Mouse (Mus musculus) megakaryocyte progenitor cell, adult 5-6 weeks (primary cell): Measurements from ENCODE around the gene Spint5. TPM values are rescaled to one million over a fixed set of nuclear protein-coding genes. Genes with fewer than 3 reads are reported as not detected.
"Not testable (repeated sequence)": the region's sequence is repeated elsewhere in the genome, so short reads cannot be mapped to it uniquely, and the experiment has no call there.

Experiments used
- ATAC-seq: replicated peaks from 2 replicates; pipeline ENCODE4 v1.8.0; 2016; ENCODE audit warnings: mild to moderate bottlenecking, moderate TSS enrichment, inconsistent platforms; ENCODE audit not compliant: poor library complexity
- total RNA-seq, 2 experiments: library from RNA; stranded (forward) in 1 of 2; stranded (reverse) in 1 of 2; fragments of 157-497, 149-512 nt in 1 of 2; fragments of 200-1000 nt in 1 of 2; gene quantifications; 2 replicates each; pipeline versions ENCODE4 v1.2.3 to v1.2.4; 2015 to 2017

The Spint5 gene
- total RNA-seq (2015) (not detected in 2 replicates), total RNA-seq (2017) (not detected in 2 replicates)

DNA sequence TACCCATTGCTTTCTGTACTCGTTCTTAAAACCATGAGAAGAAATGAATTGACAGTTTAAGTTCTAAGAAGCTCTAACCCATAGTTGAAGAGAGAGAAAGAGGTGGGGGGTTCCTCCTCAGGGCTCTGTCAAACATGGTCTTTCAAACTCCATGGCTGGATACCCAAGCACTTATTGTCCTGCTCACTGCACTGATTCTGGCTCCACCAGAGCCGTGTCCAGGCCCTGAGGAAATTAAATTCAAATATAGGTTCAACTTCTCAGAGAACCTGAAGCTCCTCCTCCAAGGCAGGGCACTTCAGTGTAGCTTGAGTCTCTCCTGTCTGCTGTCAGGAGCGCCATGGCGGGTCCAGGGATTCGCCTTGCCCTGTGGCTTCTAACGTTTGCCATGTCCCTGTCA is at the start of gene Spint5:
TSS of gene Spint5 (plus strand) at position 301 of the 400 bp plus-strand sequence.
- ATAC-seq = no peak

GRCm38 (mm10) chr2:164670261-164670660 is 44.8 kb upstream of the Spint5 start:
- ATAC-seq = no peak

GRCm38 (mm10) chr2:164670938-164671337 is 44.2 kb upstream of the Spint5 start:
- ATAC-seq = no peak

DNA sequence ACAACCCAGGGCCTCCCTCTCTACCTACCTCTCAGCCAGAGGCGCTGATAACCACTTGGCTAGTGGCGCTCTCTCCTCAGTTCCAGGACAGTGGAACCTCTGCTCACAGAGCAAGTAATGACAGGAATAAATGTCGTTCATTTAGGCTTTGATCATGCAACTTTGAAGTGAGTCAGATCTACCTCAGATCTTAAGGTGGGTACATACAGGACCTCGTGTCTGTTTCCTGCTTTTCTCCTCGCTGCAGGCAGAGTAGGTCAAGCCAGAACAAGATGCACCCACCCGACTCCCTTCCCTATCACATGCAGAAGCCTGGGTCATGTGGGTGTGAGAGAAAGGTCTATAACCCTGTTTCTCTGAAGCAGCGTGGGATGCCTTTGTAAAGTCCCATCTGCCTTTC is 41.1 kb upstream of the Spint5 start, which contains the start of gene Wfdc11:
TSS of gene Wfdc11 (minus strand) at position 101 of the 400 bp plus-strand sequence.
- ATAC-seq = no peak

DNA sequence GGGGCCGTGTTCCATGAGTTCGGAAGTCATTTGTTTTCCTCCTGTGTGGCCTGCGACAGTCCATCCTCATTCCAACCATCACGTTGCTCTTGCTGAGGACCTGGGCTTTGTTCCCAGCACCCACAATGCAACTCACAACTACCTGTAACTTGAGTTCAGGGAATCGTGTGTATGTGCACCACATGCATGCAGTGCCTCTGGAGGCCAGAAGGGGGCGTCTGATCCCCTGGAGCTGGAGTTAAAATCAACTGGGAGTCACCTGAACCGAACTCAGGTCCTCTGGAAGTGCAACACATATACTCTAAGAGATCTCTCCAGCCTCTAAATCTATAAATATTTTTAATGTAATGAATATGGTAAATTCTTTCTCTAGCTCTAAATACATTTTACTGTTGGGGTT is 39.0 kb upstream of the Spint5 start:
- ATAC-seq = no peak

DNA sequence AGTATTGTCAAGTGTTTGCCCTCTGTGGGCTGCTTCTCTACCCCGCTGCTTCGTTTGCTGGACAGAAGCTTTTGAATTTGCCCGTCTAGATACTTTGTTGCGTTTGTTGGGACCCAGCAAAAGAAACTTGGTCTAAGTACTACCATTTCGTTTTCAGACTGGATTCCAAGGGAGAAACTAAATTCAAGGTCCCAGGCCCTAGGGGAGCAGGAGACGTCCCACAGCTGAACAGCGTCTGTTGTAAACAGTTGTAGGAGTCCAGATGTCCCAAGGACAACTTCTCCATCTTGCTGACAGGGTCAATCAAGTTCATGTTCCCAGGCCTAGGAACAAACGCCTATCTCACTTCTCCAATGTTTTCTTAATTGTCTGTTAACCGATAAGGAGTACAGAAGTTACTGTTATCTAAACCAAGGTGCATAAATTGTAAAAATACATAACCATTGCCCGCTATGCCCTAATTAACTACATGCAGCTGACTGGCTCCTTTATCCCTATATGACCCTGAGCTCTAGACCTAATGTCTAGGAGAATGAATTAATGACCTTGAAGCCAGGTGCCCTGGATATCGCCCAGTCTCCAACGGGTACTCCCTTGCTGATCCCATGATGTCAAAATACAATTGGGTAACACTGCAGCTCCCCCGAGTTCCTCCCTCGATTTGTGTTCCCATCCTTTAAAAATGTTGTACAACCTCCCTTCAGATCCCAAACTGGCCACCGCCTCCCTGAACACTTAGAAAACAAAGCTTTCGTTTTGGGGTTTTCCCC is 38.0 kb upstream of the Spint5 start:
- ATAC-seq = peak; percentile 26

- ATAC-seq = peak; percentile 89
Observed at GRCm38 (mm10) chr2:164678848-164679625, 36.1 kb upstream of the Spint5 start.

- ATAC-seq = peak; percentile 58
Observed at GRCm38 (mm10) chr2:164679906-164680305, 35.2 kb upstream of the Spint5 start.

DNA sequence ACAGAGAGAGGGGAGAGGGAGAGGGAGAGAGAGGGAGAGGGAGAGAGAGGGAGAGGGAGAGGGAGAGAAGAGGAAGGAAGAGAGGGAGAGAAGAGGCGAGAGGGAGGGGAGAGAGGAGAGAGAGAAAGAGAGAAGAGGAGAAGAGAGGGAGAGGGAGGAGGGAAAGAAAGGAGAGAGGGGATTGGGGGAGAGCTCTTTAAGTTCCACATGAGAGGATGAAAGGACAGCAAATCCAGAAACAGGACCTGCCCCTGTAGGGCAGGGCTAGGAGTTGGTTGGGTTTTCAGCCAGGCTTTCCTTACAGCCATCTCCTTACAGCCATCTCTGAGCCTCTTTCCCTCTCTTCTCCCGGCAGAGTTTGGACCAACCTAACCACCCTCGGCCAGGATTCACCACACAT is 30.3 kb upstream of the Spint5 start, which contains the start of gene Wfdc13:
TSS of gene Wfdc13 (plus strand) at position 301 of the 400 bp plus-strand sequence.
- no peak for ATAC-seq

DNA sequence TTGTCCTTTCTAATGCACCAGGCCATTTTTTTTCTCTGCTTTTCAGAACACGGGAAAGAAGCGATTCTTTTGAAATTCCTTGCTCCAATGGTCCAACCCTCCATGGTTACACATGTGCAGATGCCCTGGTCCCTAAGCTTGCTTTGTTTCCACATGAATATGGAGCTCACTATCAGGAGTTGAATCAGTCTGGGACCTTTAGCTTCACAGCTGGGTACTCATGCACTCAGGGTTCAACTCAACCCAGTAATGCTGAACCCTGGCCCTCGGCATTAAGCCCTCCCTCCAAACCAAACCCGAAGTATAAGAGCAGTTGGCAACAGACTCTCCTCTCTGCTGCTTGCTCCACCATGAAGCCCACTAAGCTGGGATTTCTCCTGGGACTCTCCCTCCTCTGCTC is 16.9 kb upstream of the Spint5 start, which contains the start of gene Spint4:
TSS of gene Spint4 (plus strand) at position 301 of the 400 bp plus-strand sequence.
- ATAC-seq = no peak

DNA sequence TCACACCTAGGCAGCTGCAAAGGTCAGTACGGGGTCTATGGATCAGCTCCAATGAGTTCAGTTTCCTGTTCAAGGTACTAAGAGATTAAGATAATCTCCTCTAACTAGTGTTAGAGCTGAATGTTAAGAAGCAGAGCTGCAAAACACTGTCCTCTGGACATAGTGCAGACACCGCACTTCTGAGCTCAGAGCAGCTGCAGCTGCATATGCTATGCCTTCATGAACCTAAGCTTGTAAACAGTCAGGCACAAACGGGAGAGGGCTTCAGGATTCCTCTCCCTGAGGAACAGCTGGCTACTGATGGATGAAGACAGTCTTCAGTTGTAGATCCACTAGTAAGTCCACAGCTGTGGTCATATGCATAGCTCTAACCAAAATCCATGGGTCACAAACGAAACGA is 14.1 kb upstream of the Spint5 start:
- ATAC-seq = no peak

DNA sequence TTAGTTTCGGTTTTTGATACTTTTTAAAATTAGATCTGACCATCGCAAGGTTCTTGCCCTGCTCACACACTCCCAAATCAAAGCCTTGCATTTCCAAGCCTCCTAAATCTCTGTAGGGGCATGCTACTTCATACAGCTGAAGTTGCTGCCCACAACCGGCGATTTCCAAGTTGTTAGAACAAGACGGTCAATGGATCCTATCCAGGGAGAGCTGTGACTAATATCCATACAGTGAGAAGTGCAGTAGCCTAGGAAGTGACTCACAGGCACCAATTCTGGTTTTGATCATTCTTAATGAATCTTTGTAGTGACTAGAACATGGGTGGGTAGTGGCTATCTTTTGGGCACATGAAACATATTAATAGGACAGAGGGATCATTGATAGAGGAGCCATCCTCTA is 13.3 kb upstream of the Spint5 start:
- no peak for ATAC-seq

DNA sequence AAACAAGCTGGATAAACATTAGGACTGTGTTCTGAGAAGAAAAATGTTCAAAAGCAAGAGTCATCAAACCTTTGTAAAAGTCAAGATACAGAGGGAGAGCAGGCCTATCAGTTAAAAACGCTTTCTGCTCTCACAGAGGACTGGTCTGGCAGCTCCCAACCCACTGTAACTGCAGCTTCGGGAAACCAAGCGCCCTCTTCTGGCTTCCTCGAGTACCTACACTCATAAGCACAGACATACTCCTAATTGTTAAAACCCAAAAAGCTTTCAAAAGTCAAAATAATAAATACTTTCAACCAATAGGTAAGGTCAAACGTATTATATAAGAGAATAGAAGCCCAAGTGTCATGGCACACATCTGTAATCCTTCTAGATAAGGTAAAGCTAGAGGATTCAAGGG is 10.9 kb upstream of the Spint5 start:
- no peak for ATAC-seq

- ATAC-seq = no peak
Observed at GRCm38 (mm10) chr2:164705328-164705727, 9.8 kb upstream of the Spint5 start.

DNA sequence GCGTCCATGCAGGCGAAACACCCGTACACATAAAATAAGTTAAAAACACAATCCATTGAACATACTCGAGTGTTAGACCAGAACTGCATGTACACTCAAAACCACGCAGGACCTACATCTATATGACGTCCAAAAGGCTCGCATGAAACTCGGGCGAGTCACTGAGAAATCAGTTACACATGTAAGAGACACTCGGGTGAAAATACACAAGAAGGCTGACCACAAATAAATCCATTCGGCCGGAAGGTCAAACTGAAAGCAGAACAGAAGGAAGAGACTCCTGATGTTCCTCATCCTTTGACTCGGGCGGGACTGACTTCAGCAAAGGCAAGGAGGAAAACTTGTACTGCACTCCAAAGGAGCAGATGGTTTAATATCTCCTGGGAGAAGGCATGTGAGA is 9.1 kb upstream of the Spint5 start:
- no peak for ATAC-seq

GRCm38 (mm10) chr2:164716194-164716786 is 1.2 kb downstream of the Spint5 start:
- not testable (repeated sequence) for ATAC-seq

- ATAC-seq = no peak
Observed at GRCm38 (mm10) chr2:164723276-164723675, 8.2 kb downstream of the Spint5 start.

GRCm38 (mm10) chr2:164725895-164726619 is 11.0 kb downstream of the Spint5 start:
- peak; percentile 80 for ATAC-seq

- no peak for ATAC-seq
Observed at GRCm38 (mm10) chr2:164731719-164732118, 16.6 kb downstream of the Spint5 start.

DNA sequence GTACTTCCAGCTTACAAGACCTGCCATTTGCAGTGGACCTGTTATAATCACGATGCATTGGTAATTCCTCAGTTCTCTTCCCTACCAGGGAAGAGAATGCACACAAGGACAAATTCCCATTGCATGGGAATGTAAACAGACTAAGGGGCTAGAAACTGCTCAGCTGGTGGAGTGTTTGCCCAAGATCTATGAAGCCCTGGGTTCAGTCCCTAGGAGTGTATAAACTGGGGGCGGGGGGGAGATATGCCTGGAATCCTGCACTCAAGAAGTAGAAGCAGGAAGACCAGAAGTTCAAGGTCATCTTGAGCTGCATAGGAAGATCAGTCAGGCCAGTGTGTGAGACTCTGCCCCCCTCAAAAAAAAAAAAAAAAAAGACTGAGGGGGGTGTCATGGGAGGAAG is 18.2 kb downstream of the Spint5 start:
- ATAC-seq = no peak

DNA sequence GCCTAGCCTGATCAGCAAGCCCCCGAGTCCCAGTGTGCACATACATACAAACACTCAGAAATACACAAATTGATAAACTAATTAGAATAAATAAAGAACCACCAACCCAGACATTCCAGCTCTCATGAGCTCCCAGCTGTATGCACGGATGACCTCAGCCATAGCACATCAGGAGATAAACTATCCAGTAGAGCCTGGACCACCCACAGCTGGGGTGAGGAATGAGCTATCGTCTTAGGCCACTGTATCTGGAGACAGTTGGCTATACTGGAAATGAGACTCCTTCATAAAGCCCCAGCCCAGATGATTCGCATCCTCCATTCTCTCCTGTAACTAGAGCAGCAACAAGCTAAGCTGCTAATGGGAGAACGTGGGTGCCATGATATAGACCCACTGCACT is 19.7 kb downstream of the Spint5 start:
- ATAC-seq = no peak
